ENCODE assay signal across 18 mouse cellular contexts in genomic region chr5:69756360-69756759, GRCm38 (mm10).
DNase-seq lines count a peak whose midpoint lies in the region; ATAC-seq and TF ChIP-seq lines count a peak whose summit lies in the region.
"Had no signal": no experiment of that assay in that cellular context is flagged by ENCODE, and none has a peak within 500 bp of the region (broad histone marks: within the 10 kb centered on the region; RNA-seq: fewer than 3 reads in every experiment).

No protein-coding gene starts in this region.

- peaks cover 9% of the 10 kb centered on the region for H3K4me1 ChIP-seq in midbrain, embryonic 10.5 days
- no peaks in the 10 kb centered on the region for H3K4me1 ChIP-seq in midbrain, postnatal 0 days (ENCODE audit: insufficient read depth, low read length)
- H3K4me1 ChIP-seq in forebrain, embryonic 16.5 days (replicated peaks; ENCODE audit: control insufficient read depth, insufficient read depth, low read length), result peaks cover 6% of the 10 kb centered on the region; the same call in 1 of the 2 replicates
- H3K4me1 ChIP-seq in heart, embryonic 12.5 days (replicated peaks), result no peaks in the 10 kb centered on the region
- H3K4me1 ChIP-seq: hindbrain, embryonic 15.5 days; limb, embryonic 13.5 days; liver, embryonic 15.5 days; megakaryocyte, embryonic 14.5 days had no signal

- 63% methylated on average over 1 of the region's 1 CpGs for WGBS in midbrain, embryonic 10.5 days
- 28% methylated on average over 1 of the region's 1 CpGs for WGBS in midbrain, postnatal 0 days
- WGBS in forebrain, embryonic 16.5 days, result 5% methylated on average over 1 of the region's 1 CpGs
- 75% methylated on average over 1 of the region's 1 CpGs for WGBS in heart, embryonic 12.5 days

- no peaks in the 10 kb centered on the region for H3K36me3 ChIP-seq in midbrain, embryonic 10.5 days
- H3K36me3 ChIP-seq in midbrain, postnatal 0 days (ENCODE audit: insufficient read depth, low read length), result no peaks in the 10 kb centered on the region
- H3K36me3 ChIP-seq in forebrain, embryonic 16.5 days (ENCODE audit: control insufficient read depth, insufficient read depth), result no peaks in the 10 kb centered on the region
- H3K36me3 ChIP-seq in heart, embryonic 12.5 days, result no peaks in the 10 kb centered on the region
- H3K36me3 ChIP-seq: hindbrain, embryonic 15.5 days; limb, embryonic 13.5 days; liver, embryonic 15.5 days had no signal

- peak; percentile 3 to 24 for DNase-seq in frontal cortex, postnatal 36 days (ENCODE audit: low spot score in 2 of 2)
- DNase-seq in frontal cortex, postnatal 14 days (ENCODE audit: low spot score in 2 of 2), result no peak
- no peak for DNase-seq in midbrain, embryonic 10.5 days (ENCODE audit: low spot score)
- no peak for DNase-seq in midbrain, postnatal 0 days (ENCODE audit: low spot score)
- peak; percentile 48 for DNase-seq in brain, adult 2 months (ENCODE audit: low read depth, low spot score)
- DNase-seq: cerebellum, adult 18-20 months; gastrocnemius, adult 2 months; heart, adult 18-20 months; kidney, adult 18-20 months; kidney, postnatal 14 days; lung, postnatal 10 days had no signal

- no peaks in the 10 kb centered on the region for H3K27me3 ChIP-seq in midbrain, embryonic 10.5 days (ENCODE audit: low read depth, poor library complexity, severe bottlenecking)
- no peaks in the 10 kb centered on the region for H3K27me3 ChIP-seq in midbrain, postnatal 0 days (ENCODE audit: insufficient read depth, low read length)
- H3K27me3 ChIP-seq in forebrain, embryonic 16.5 days (replicated peaks; ENCODE audit: control insufficient read depth, insufficient read depth, low read length), result no peaks in the 10 kb centered on the region
- H3K27me3 ChIP-seq in heart, embryonic 12.5 days (replicated peaks), result no peaks in the 10 kb centered on the region
- H3K27me3 ChIP-seq: hindbrain, embryonic 15.5 days; limb, embryonic 13.5 days; liver, embryonic 15.5 days; megakaryocyte, embryonic 14.5 days had no signal

- no peak for ATAC-seq in midbrain, postnatal 0 days (ENCODE audit: low FRiP score)
- ATAC-seq in forebrain, embryonic 16.5 days, result peak; percentile 64
- no peak for ATAC-seq in heart, embryonic 12.5 days (ENCODE audit: insufficient number of reproducible peaks, low FRiP score)

- no peak for TF ChIP-seq CTCF in midbrain, postnatal 0 days (IDR thresholded peaks at IDR 0.05)

- H3K9me3 ChIP-seq in midbrain, embryonic 10.5 days (replicated peaks), result no peaks in the 10 kb centered on the region
- no peaks in the 10 kb centered on the region for H3K9me3 ChIP-seq in midbrain, postnatal 0 days (ENCODE audit: low read length)
- H3K9me3 ChIP-seq in forebrain, embryonic 16.5 days (ENCODE audit: control insufficient read depth, low read length), result no peaks in the 10 kb centered on the region
- H3K9me3 ChIP-seq in heart, embryonic 12.5 days (replicated peaks), result no peaks in the 10 kb centered on the region
- H3K9me3 ChIP-seq: hindbrain, embryonic 15.5 days; limb, embryonic 13.5 days; liver, embryonic 15.5 days; megakaryocyte, embryonic 14.5 days had no signal

- no peak overlapping the region for H3K9ac ChIP-seq in midbrain, postnatal 0 days (replicated peaks; ENCODE audit: low read length, poor library complexity, severe bottlenecking)
- H3K9ac ChIP-seq in forebrain, embryonic 16.5 days (replicated peaks; ENCODE audit: low read depth, low read length), result no peak overlapping the region
- H3K9ac ChIP-seq in heart, embryonic 12.5 days, result no peak overlapping the region
- H3K9ac ChIP-seq: hindbrain, embryonic 15.5 days; limb, embryonic 13.5 days; liver, embryonic 15.5 days had no signal

- peak overlapping the region; percentile 52; the same call in 1 of the 2 replicates for H3K27ac ChIP-seq in midbrain, embryonic 10.5 days (replicated peaks)
- no peak overlapping the region for H3K27ac ChIP-seq in midbrain, postnatal 0 days (ENCODE audit: low read depth, low read length)
- H3K27ac ChIP-seq in forebrain, embryonic 16.5 days (ENCODE audit: low read length), result no peak overlapping the region
- H3K27ac ChIP-seq in heart, embryonic 12.5 days (ENCODE audit: poor library complexity, severe bottlenecking), result no peak overlapping the region
- H3K27ac ChIP-seq: gastrocnemius, adult 2 months; hindbrain, embryonic 15.5 days; left cerebral cortex, adult 2 months; limb, embryonic 13.5 days; liver, embryonic 15.5 days had no signal

- H3K4me2 ChIP-seq in midbrain, postnatal 0 days (ENCODE audit: low read depth, low read length, poor library complexity, severe bottlenecking), result no peak overlapping the region
- no peak overlapping the region for H3K4me2 ChIP-seq in forebrain, embryonic 16.5 days (ENCODE audit: low read length)
- no peak overlapping the region for H3K4me2 ChIP-seq in heart, embryonic 12.5 days
- H3K4me2 ChIP-seq: hindbrain, embryonic 15.5 days; limb, embryonic 13.5 days; liver, embryonic 15.5 days had no signal

- no peak overlapping the region for H3K4me3 ChIP-seq in midbrain, embryonic 10.5 days
- no peak overlapping the region for H3K4me3 ChIP-seq in midbrain, postnatal 0 days (ENCODE audit: low read depth, low read length)
- no peak overlapping the region for H3K4me3 ChIP-seq in forebrain, embryonic 16.5 days (replicated peaks; ENCODE audit: low read length)
- H3K4me3 ChIP-seq in heart, embryonic 12.5 days, result no peak overlapping the region
- H3K4me3 ChIP-seq: gastrocnemius, adult 2 months; hindbrain, embryonic 15.5 days; left cerebral cortex, adult 2 months; limb, embryonic 13.5 days; liver, embryonic 15.5 days; megakaryocyte, embryonic 14.5 days had no signal

Comparison
In these comparisons a context has a peak if more than half of its experiments do, and no peak if none do; other contexts are left out.
1. DNase-seq: peak in frontal cortex, postnatal 36 days (2 of 2) and brain, adult 2 months (single experiment); none in frontal cortex, postnatal 14 days (0 of 2), midbrain, embryonic 10.5 days (single experiment) and midbrain, postnatal 0 days (single experiment).